Mouse (Mus musculus) midbrain, embryonic 16.5 days (tissue): ENCODE measurements around the gene Oxsr1. TPM values are rescaled to one million over a fixed set of nuclear protein-coding genes. Genes with fewer than 3 reads are reported as not detected.
"Not testable (repeated sequence)": the region's sequence is repeated elsewhere in the genome, so short reads cannot be mapped to it uniquely, and the experiment has no call there.

Source experiments
- ATAC-seq: fragments of 200-750 bp; cut with Nextera tagmentation; 2 replicates; pipeline ENCODE4 v1.8.0; 2017; ENCODE audit warnings: moderate TSS enrichment
- H3K27ac ChIP-seq: fragments of 300-500 bp; sonication (generic); 2 replicates; pipeline ENCODE4 v1.5.1; 2014; ENCODE audit warnings: mild to moderate bottlenecking, low read length, mixed read lengths
- H3K27me3 ChIP-seq: fragments of 300-500 bp; sonication (generic); 2 replicates; pipeline ENCODE4 v1.6.1; 2014; ENCODE audit warnings: low read depth, low read length, mixed read lengths; ENCODE audit not compliant: control insufficient read depth, insufficient read depth
- H3K36me3 ChIP-seq: fragments of 300-500 bp; sonication (generic); 2 replicates; pipeline ENCODE4 v1.6.1; 2014; ENCODE audit warnings: mild to moderate bottlenecking, low read length, moderate library complexity, mixed read lengths; ENCODE audit not compliant: control insufficient read depth, insufficient read depth
- H3K4me1 ChIP-seq: fragments of 300-500 bp; sonication (generic); 2 replicates; pipeline ENCODE4 v1.6.1; 2014; ENCODE audit warnings: mild to moderate bottlenecking, low read length, mixed read lengths; ENCODE audit not compliant: control insufficient read depth, insufficient read depth
- H3K4me2 ChIP-seq: fragments of 300-500 bp; sonication (generic); 2 replicates; pipeline ENCODE4 v1.6.1; 2014; ENCODE audit warnings: mild to moderate bottlenecking, low read length, mixed read lengths
- H3K4me3 ChIP-seq: fragments of 300-500 bp; sonication (generic); 2 replicates; pipeline ENCODE4 v1.5.1; 2014; ENCODE audit warnings: low read depth, mild to moderate bottlenecking, low read length, moderate library complexity, mixed read lengths
- H3K9ac ChIP-seq: fragments of 300-500 bp; sonication (generic); 2 replicates; pipeline ENCODE4 v1.6.1; 2014; ENCODE audit warnings: low read depth, low read length, mixed read lengths
- H3K9me3 ChIP-seq: fragments of 300-500 bp; sonication (generic); replicated peaks from 2 replicates; pipeline ENCODE4 v1.6.1; 2014; ENCODE audit warnings: mild to moderate bottlenecking, low read length, mixed read lengths; ENCODE audit not compliant: control insufficient read depth, poor library complexity, severe bottlenecking
- WGBS: fragments of 180-500 bp; shearing (Covaris S2); extraction: QIAGEN DNeasy Blood & Tissue Kit; methylation state at CpG from one replicate; pipeline ENCODE4 v1.1.7; 2014; 5-methylcytosine and 5-hydroxymethylcytosine counted together
- polyA plus RNA-seq: library from polyadenylated mRNA; unstranded; fragments of >200 nt; fragmentation: Nextera tagmentation; extraction: Ambion mirVana; gene quantifications from 2 replicates; pipeline ENCODE4 v1.2.1, GENCODE M21; 2015

Oxsr1 gene
- polyA plus RNA-seq, 1 experiment from 2014 or later, result 13.0 TPM

- not testable (repeated sequence) for ATAC-seq, H3K36me3 ChIP-seq, H3K9ac ChIP-seq, H3K4me2 ChIP-seq, H3K9me3 ChIP-seq, H3K27me3 ChIP-seq, H3K27ac ChIP-seq, H3K4me1 ChIP-seq, H3K4me3 ChIP-seq
- WGBS, result 90% methylated on average over 5 of the region's 5 CpGs
Observed at GRCm38 (mm10) chr9:119274814-119275213, 47.4 kb downstream of the Oxsr1 start.

- Histone ChIP-seq H3K4me2 (no peak overlapping the region), H3K4me3 (no peak overlapping the region), H3K9ac (no peak overlapping the region), H3K36me3 (peaks cover 5% of the 10 kb centered on the region), H3K4me1 (no peaks in the 10 kb centered on the region), H3K27ac (no peak overlapping the region), H3K9me3 (no peaks in the 10 kb centered on the region), H3K27me3 (no peaks in the 10 kb centered on the region)
- 86% methylated on average over 4 of the region's 4 CpGs for WGBS
- no peak for ATAC-seq
Observed at GRCm38 (mm10) chr9:119271496-119271895, 50.7 kb downstream of the Oxsr1 start.

DNA sequence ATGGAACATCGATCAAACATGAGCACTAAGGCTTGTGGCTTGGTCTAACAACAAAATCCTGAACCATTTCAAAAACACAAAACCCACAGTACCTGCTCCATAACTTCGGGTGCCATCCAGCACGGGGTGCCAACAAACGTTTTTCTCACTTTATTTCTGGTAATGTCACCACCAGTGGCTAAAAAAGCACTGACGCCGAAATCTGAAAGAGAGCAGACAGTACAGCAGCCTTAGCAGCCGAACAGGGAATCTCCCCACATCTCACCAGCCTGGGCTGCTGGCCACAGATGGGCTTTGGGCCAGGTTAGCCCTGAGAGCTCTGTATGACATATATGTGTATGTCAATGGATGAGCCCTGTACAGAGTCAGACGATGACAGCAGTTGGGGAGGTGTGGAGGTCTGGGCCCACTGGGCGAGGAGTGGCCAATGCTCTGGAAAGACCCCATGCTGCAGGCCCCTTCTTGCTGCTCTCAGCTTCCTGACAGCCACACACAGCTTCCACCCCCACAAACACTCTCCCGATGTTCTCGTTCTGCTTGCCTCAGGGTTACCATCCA lies 53.6 kb downstream of the Oxsr1 start:
- H3K4me2 ChIP-seq, result no peak overlapping the region
- peaks cover 10% of the 10 kb centered on the region for H3K36me3 ChIP-seq
- H3K9me3 ChIP-seq, result no peaks in the 10 kb centered on the region
- no peak overlapping the region for H3K4me3 ChIP-seq
- no peak for ATAC-seq
- no peak overlapping the region for H3K27ac ChIP-seq
- no peak overlapping the region for H3K9ac ChIP-seq
- H3K4me1 ChIP-seq, result no peaks in the 10 kb centered on the region
- no peaks in the 10 kb centered on the region for H3K27me3 ChIP-seq
- 97% methylated on average over 11 of the region's 11 CpGs for WGBS

DNA sequence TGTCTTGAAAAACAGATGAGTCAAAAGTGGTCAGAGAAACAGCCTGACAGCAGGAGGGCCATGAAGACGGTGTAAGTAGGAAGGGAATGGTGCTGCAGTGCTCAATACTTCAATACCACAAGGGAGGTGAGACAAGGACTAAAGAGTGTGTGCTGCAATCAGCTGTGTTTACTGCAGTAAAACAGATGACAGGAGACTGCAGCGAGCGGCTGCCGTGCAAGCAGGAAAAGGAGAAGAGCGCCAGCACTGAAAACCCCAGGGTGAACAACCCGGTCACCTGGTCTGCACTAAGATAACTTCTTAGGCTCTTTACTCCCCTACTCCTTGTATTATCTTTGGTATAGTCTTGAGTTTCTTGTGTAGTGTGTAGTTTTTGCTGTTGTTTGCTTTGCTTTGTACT lies 54.1 kb downstream of the Oxsr1 start:
- ATAC-seq, result no peak
- 92% methylated on average over 6 of the region's 6 CpGs for WGBS
- Histone ChIP-seq H3K36me3 (peaks cover 10% of the 10 kb centered on the region), H3K4me3 (no peak overlapping the region), H3K4me2 (no peak overlapping the region), H3K9me3 (no peaks in the 10 kb centered on the region), H3K27me3 (no peaks in the 10 kb centered on the region), H3K9ac (no peak overlapping the region), H3K4me1 (no peaks in the 10 kb centered on the region), H3K27ac (no peak overlapping the region)

- H3K4me2 ChIP-seq, H3K4me1 ChIP-seq, ATAC-seq, H3K9me3 ChIP-seq, H3K9ac ChIP-seq, H3K4me3 ChIP-seq, H3K27ac ChIP-seq, H3K27me3 ChIP-seq: not testable (repeated sequence)
- WGBS, result 93% methylated on average over 5 of the region's 5 CpGs
- peaks cover 13% of the 10 kb centered on the region for H3K36me3 ChIP-seq
Observed at GRCm38 (mm10) chr9:119266121-119266395, 56.2 kb downstream of the Oxsr1 start.

GRCm38 (mm10) chr9:119265373-119266120 lies 56.7 kb downstream of the Oxsr1 start:
- not testable (repeated sequence) for ATAC-seq, H3K4me3 ChIP-seq, H3K4me2 ChIP-seq, H3K4me1 ChIP-seq, H3K9me3 ChIP-seq, H3K27ac ChIP-seq, H3K27me3 ChIP-seq, H3K9ac ChIP-seq
- WGBS, result 93% methylated on average over 1 of the region's 1 CpGs
- H3K36me3 ChIP-seq, result peaks cover 13% of the 10 kb centered on the region

- Histone ChIP-seq H3K4me3 (no peak overlapping the region), H3K4me1 (no peaks in the 10 kb centered on the region), H3K9ac (no peak overlapping the region), H3K4me2 (no peak overlapping the region), H3K36me3 (peaks cover 15% of the 10 kb centered on the region), H3K27ac (no peak overlapping the region), H3K27me3 (no peaks in the 10 kb centered on the region), H3K9me3 (no peaks in the 10 kb centered on the region)
- 93% methylated on average over 4 of the region's 4 CpGs for WGBS
- ATAC-seq, result no peak
Observed at GRCm38 (mm10) chr9:119263067-119263466, 59.2 kb downstream of the Oxsr1 start.

- Histone ChIP-seq H3K9me3 (no peaks in the 10 kb centered on the region), H3K4me2 (no peak overlapping the region), H3K27me3 (no peaks in the 10 kb centered on the region), H3K4me3 (no peak overlapping the region), H3K36me3 (peaks cover 15% of the 10 kb centered on the region), H3K9ac (no peak overlapping the region), H3K4me1 (no peaks in the 10 kb centered on the region), H3K27ac (no peak overlapping the region)
- 95% methylated on average over 2 of the region's 2 CpGs for WGBS
- no peak for ATAC-seq
Observed at GRCm38 (mm10) chr9:119260825-119261224, 61.4 kb downstream of the Oxsr1 start.

GRCm38 (mm10) chr9:119258785-119259184 lies 63.4 kb downstream of the Oxsr1 start:
- Histone ChIP-seq H3K36me3 (peaks cover 18% of the 10 kb centered on the region), H3K9ac (no peak overlapping the region), H3K27me3 (no peaks in the 10 kb centered on the region), H3K27ac (no peak overlapping the region), H3K4me1 (no peaks in the 10 kb centered on the region), H3K4me3 (no peak overlapping the region), H3K4me2 (no peak overlapping the region), H3K9me3 (no peaks in the 10 kb centered on the region)
- no peak for ATAC-seq
- WGBS, result 98% methylated on average over 2 of the region's 2 CpGs
